Mouse (Mus musculus) splenic B cell, adult 2 months (primary cell): ENCODE measurements around the gene Rcor3.

Source experiments
- DNase-seq: peaks from one replicate; pipeline ENCODE4 v3.0.0-alpha.2; 2011; ENCODE audit warnings: low read depth, low spot score
- H3K27me3 ChIP-seq: 2 replicates; pipeline ENCODE4 v1.6.1; 2012; ENCODE audit warnings: mild to moderate bottlenecking, low read length, moderate library complexity, mixed read lengths; ENCODE audit not compliant: control insufficient read depth, poor library complexity, insufficient read depth, severe bottlenecking
- H3K36me3 ChIP-seq: 2 replicates; pipeline ENCODE4 v1.6.1; 2012; ENCODE audit warnings: mild to moderate bottlenecking, low read length, moderate library complexity, mixed read lengths; ENCODE audit not compliant: control insufficient read depth, poor library complexity, insufficient read depth, severe bottlenecking

Rcor3 gene

GRCm38 (mm10) chr1:192107352-192107751 is 30.5 kb downstream of the Rcor3 start:
- Histone ChIP-seq H3K27me3 (no peaks in the 10 kb centered on the region), H3K36me3 (no peaks in the 10 kb centered on the region)
- peak; percentile 69 for DNase-seq

DNA sequence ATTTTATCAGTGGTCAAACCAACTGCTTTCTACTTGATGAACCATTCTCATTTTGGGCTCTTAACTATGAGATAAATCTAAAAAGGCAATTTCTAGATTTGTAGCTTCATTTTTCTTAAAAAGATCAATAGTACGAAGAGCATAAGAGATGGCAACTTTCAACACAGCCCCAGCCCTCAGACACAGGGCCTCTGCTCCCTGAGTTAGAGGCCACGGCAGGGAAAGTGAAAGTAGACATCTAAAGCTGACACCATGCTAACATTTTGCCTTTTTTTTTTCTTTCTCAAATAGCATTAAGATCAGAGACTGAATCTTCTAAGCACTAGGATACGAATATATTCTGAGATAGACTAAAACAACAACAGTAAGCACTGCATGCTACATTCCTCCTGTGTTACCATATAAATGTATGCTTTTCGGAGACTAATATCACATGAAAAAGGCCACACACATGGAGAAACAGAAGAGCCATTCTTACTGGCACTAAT is 31.9 kb downstream of the Rcor3 start:
- no peaks in the 10 kb centered on the region for H3K36me3 ChIP-seq

DNA sequence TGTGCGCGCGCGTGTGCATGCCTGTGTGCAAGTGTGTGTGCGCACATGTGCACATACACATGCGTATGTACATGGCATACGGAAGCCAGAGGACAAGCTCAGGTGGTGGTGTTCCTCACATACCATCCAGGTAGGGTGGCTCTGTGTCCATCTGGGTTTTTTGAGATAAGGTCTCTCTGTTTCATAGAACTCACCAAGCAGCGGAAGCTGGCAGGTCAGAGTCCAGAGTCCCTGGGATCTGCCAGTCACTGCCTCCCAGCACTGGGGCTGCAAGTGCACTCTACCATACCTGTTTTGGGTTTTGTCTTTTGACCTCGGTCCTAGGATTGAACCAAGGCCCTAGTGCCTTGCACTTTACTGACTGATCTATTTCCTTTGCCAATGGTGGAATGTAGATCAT is 33.8 kb downstream of the Rcor3 start:
- Histone ChIP-seq H3K36me3 (peaks cover 3% of the 10 kb centered on the region; the same call in 1 of the 2 replicates), H3K27me3 (no peaks in the 10 kb centered on the region)
- DNase-seq = no peak

More for the DNA sequence above, 31.9 kb downstream of the Rcor3 start:
- DNase-seq = no peak
- no peaks in the 10 kb centered on the region for H3K27me3 ChIP-seq

DNA sequence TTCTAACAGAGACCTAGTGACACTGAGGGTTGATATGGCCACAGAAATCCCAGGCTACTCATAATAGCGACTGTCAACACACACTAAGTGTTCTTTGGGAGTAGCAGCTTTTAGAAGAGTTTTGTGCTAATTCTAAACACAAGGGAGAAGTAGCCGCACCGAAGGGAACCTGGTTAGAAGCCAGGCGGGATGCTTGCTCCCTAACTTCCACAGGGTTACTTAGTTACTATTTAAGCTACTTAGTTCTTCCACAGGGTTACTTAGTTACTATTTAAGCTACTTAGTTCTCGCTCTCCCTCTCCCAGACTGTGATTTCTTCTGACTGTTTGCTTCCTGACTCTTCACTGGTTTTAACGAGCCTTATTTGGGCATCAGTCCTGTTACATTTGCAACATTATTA is 34.7 kb downstream of the Rcor3 start:
- no peak for DNase-seq
- H3K36me3 ChIP-seq = peaks cover 3% of the 10 kb centered on the region; the same call in 1 of the 2 replicates
- H3K27me3 ChIP-seq = no peaks in the 10 kb centered on the region

- peaks cover 3% of the 10 kb centered on the region; the same call in 1 of the 2 replicates for H3K36me3 ChIP-seq
- no peak for DNase-seq
- H3K27me3 ChIP-seq = no peaks in the 10 kb centered on the region
These were observed 36.5 kb downstream of the Rcor3 start for GRCm38 (mm10) chr1:192101359-192101758.

- H3K27me3 ChIP-seq = no peaks in the 10 kb centered on the region
- no peak for DNase-seq
- H3K36me3 ChIP-seq = peaks cover 3% of the 10 kb centered on the region; the same call in 1 of the 2 replicates
These were observed 37.1 kb downstream of the Rcor3 start for GRCm38 (mm10) chr1:192100742-192101141.

DNA sequence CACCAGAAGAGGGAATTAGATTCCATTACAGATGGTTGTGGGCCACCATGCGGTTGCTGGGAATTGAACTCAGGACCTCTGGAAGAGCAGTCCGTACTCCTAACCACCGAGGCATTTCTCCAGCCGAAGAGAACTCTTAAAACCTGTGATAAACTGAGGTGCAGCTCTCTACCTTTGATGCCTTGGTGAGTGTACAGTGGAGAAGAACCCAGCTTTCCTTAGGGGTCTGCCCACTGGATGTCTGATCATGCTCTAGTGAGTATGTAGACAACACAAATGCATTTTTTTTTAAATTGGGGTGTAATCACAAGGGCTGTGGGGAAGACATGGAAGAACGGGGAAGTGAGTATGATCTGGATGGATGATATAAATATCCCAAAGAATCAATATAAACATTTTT is 42.2 kb downstream of the Rcor3 start:
- Histone ChIP-seq H3K27me3 (no peaks in the 10 kb centered on the region), H3K36me3 (no peaks in the 10 kb centered on the region; the same call in 1 of the 2 replicates)
- DNase-seq = no peak

DNA sequence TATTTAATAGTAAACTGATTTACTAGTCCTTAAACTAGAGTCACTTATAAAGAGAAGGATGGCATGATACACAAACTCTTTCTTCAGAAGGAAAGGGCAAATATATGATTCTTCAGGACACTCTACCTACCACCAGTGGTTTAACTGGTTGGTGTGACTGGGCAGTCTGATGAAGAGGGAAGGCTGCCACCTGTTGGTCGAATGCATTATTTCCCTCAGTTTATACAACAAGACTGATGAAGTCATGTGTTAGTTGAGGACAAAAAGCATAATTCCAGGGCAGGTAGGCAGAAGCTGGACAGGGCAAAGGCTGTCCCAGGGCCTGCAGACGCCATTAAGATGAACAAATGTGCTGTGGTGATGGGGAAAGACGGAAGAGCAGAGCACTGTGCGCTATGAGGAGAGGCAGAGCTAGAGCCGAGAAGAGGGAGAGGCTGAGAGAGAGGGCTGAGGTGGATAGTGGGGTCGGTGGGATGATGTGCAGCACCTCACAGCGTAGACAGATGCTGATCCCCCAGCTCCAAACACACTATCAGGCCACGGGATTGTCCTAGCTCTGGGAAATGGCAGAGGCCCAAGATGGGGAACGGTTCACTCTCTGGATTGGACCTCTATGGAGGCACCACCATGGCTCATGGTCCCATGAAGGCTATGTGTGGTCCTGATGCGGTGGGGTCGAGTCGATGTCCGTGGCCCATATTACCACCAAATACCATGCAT is 43.3 kb downstream of the Rcor3 start:
- Histone ChIP-seq H3K27me3 (no peaks in the 10 kb centered on the region), H3K36me3 (no peaks in the 10 kb centered on the region)
- DNase-seq = peak; percentile 85

DNA sequence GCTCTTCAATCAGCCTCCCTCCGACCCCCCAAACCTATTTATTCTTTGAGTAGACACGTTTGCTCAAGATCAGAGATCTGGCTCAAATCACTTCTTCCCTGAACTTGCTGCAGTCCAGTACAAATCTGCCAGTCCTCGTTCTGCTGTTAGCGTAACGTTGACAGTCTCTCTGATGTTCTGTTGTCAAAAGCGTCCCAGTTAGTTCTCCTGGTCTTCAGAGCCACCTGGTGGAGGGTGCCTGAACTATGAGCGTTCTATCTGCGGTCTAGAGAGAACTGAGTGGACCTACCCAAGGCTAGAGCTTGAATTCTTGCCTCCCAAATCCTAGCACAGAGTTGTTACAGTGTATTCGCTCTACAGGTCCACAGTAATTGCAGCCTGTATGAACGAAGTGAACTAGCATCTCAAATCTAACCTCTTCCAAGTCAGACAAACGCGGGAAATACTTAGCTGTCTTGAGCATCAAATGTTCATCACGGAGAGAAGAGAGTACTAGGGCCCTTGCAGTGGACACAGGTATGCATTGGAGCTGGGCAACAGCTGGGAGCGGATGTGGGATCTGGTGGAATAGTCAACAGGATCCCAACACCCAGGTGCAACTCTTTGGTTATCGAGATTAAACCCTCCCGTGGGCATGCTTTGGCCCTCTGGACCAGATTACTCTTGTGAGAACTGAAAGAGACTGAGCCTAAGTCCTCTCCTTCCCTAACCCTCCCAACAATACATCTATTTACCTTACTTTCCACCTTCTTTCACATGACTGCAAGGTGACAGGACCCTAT is 44.8 kb downstream of the Rcor3 start:
- H3K27me3 ChIP-seq = no peaks in the 10 kb centered on the region
- H3K36me3 ChIP-seq = peaks cover 3% of the 10 kb centered on the region
- peak; percentile 93 for DNase-seq

- peak; percentile 97 for DNase-seq
- peaks cover 3% of the 10 kb centered on the region for H3K36me3 ChIP-seq
These were observed 45.8 kb downstream of the Rcor3 start, which contains the start of gene Traf5 for GRCm38 (mm10) chr1:192091806-192092772. Traf5 (minus strand) TSS chr1:192092559.

GRCm38 (mm10) chr1:192090689-192091567 is 46.9 kb downstream of the Rcor3 start:
- peak; percentile 60 for DNase-seq
- no peaks in the 10 kb centered on the region for H3K27me3 ChIP-seq
- H3K36me3 ChIP-seq = peaks cover 3% of the 10 kb centered on the region

More at GRCm38 (mm10) chr1:192091806-192092772, 45.8 kb downstream of the Rcor3 start, which contains the start of gene Traf5:
- H3K27me3 ChIP-seq = no peaks in the 10 kb centered on the region

DNA sequence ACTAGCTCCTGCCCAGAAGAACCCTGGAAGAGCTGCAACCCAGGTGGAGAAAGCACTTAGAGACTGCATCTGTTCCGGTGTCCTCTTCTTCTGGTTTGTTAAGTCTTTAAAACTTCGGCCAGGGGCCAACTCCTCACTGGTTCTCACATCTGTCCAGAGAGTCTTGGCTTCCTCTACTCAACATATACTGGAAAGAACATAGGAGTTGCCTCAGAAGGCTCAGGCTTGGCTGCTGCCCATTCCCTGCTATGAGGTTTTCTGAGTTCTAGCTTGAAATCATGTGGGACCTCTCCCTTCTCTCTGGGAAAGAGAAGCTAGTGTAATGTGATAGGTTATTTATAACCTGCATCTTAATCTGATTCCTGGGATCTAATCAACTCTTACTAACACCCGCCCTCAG is 47.6 kb downstream of the Rcor3 start:
- no peak for DNase-seq
- Histone ChIP-seq H3K27me3 (no peaks in the 10 kb centered on the region), H3K36me3 (peaks cover 3% of the 10 kb centered on the region)
